Mouse (Mus musculus) cerebellum, postnatal 10 days (tissue): ENCODE measurements around the gene Batf3.
A peak's percentile ranks its signal among the peaks of the same experiment; 100 is the strongest.

Experiments
- DNase-seq, 2 experiments: peaks; one replicate each; pipeline ENCODE4 v3.0.0; 2021; ENCODE audit warnings: mixed read lengths in 2 of 2

The Batf3 gene

DNA sequence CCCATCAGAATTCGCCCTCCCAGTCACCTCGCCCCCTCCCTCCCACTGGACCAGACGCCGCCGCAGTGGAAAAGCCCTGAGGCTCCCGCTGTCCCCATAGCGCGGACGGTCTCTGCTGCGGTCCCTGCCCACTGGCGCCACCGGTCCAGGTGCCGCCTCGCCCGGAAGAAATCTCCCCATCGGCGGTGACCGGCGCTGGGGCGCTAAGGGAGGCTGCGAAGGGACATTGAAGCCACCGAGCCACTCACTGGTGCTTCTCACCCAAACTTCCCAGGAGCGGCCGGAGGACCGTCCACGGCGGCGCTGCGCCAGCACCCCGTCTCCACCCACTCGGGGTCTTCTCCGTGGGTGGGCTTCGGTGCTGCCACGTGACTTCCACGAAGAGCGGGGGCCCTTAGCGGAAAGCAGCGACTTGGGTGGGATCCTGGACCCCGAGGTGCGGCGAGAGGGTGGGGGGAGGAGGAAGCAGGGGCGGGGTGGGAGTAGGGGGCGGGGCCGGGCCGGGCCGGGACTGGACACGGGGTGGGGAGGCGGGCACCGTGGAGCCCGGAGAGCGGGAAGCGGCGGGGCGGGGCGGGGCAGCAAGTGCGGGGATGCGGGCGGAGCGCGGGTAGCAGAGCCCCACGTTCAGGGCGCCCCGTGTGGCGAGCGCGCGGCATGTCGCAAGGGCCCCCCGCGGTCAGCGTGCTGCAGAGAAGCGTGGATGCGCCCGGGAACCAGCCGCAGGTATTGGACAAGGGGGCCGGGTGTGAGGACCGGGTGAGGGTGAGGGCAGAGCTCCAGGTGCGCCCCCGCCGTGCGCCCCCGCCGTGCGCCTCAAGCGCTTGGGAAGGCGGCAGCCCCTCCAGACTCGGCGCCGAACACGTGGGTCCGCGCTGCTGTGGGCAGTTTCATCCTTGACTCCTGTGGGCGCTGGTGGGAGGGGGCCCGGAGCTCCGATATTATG is at the start of gene Batf3:
Batf3 (plus strand) TSS at position 46 of the 946 bp plus-strand sequence.
- peak; percentile 70 to 71 for DNase-seq

DNA sequence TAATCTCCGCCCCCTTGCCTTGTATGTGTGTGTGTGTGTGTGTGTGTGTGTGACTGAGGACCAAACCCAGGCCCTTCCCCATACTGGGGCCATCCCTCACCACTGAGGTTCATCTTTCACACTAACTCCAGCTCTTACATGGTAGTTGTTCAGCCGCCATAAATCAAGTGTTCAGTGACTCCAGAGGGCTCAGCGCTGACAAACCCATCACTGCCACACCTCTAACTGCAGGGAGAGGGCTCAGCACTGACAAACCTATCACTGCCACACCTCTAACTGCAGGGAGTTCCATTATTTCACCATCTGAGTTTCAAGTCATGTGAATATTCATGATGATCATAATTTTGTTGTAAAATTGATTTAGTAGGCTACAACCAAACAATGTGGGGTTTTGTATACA is 44.1 kb upstream of the Batf3 start:
- no peak for DNase-seq

DNA sequence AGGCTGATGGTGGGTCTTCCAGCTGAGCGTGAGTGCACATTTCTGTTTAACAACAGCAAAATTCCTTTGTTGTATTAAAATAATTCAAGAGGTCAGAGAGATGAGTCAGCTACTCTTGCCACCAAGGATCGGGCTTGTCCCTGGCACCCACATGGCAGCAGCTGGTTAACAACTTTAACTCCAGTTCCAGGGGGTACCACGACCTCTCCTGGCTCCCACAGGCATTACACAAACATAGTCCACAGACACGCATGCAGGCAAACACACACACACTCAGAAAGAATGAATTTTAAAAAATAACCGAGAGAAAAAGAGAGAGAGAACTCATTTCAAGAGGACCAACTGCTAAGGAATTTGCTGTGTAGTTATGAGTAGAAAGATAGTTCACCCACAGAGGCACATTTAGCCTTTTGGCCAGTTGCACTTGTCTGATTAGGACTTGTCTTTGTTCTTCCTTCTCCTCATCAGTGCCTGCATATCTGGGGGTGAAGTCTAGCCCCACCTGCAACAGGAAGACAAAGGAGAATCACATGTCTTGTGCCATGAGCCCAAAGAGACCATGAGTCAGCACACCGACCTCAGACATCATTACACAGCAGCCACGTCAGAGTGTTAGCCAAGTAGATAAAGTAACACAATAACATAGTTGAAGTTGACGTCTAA is 42.6 kb upstream of the Batf3 start:
- peak; percentile 23 to 30 for DNase-seq

DNA sequence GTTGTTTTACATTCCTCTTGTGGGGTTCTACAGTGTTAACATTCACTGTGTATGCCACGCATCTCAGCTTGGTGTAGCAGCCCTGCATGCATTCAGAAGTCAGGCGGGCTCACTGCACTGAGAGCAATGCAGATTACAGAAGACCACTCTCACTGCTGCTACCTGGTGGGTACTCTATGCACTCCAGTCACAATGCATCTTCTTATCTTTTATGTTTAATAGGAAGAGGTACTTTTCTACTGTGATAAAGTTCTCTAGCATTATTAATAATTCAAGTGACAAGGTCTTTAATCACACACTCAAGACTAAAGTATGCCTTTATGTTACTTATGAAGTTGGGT is 42.1 kb upstream of the Batf3 start:
- no peak for DNase-seq

DNA sequence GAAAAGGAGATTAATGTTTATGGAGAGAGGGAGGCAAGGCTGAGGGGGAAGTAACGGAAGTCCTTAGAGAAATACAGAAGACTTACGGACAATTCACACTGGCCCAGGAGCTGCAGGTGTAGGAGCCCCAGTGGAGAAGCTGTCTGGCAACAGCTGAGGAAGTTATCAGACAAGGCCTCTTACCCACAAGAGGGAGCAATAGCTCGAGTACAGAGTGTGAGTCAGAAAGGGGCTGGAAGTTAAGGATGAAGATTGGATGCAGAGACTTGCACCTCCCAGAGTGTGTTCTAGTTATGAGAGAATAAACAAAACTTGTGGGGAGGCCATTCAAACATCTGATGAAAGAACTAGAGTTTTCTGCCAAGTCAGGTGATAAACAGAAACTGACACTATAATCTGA is 40.2 kb upstream of the Batf3 start:
- no peak for DNase-seq

DNA sequence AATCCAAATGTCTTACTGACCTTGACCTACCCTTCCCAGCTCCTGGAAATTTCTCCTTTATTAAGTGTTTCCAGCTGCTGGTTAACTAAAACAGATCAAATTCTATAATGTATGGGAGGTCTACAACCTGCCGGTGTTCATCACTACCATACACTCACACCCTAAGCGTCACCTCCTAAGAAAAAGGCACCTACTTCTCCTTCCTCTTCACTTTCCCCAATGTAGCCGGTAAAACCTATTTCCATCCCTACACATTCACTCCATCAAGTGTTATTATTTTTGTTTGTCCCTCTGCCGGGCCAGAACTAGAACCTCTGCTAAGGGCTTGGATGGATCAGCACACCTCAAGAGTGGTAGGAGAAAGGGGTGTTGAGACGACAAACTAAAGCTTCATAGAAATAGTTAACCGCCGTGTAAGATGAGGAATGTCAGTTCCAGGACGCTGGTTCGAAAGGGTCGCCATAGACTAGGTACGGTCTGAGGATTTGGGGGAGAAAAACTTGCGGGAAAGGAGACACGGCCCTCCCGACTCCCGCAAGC is 35.3 kb upstream of the Batf3 start:
- no peak for DNase-seq

DNA sequence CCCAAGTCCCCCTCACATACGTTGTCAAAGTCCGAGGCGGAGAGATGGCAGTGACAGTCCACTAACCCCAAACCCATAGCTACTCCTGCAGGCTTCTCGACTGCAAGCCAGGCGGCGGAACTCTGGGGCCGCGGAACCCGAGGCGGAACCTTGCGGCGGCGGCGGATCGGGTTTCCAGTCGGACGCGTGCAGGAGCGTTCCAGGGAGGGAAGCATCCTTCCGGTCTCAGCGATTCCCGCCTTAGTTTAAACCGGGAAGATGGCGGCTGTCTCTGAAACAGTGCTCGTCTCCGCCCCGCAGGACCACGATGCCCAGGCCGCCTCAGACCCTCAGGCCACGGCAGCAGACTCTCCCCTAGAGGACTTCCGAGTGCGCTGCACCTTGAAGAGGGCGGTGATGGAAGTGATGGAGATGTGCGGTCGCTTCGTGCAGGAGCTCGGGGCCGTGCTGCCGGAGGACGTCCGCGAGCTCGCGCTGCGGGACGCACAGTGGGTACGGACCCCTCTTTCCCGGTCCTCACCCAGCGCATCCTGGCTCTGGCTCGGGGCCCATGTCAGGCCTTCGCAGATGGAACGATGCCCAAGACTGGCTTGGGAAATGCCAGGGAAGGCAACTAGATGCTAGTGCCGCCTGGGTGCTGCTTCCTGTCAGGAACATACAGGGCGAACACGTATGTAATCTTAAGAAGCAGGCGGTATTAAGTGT is 34.7 kb upstream of the Batf3 start, which contains the start of the genes Tatdn3 and Nsl1:
Tatdn3 (minus strand) TSS at position 152 of the 705 bp plus-strand sequence.
Nsl1 (plus strand) TSS at position 232 of the 705 bp plus-strand sequence.
- DNase-seq, result peak; percentile 95 to 96

DNA sequence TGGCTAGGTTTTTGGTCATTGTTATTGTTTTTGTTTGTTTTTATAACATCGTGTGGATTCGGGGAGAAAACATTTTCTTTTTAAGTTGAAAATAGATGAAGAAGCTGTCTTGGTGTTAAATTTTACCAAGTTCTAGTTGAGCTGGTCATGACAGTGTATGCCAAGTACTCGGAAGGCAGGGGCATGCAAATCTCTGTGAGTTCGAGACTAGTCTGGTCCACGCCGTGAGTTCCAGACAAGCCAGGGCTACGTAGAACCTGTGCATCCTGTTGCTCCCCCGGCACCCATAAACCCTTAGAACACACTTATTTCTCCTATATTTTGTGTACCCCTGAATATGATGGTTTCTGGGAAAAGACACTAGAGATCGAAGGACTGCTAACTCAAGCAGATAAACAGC is 33.9 kb upstream of the Batf3 start:
- no peak for DNase-seq

DNA sequence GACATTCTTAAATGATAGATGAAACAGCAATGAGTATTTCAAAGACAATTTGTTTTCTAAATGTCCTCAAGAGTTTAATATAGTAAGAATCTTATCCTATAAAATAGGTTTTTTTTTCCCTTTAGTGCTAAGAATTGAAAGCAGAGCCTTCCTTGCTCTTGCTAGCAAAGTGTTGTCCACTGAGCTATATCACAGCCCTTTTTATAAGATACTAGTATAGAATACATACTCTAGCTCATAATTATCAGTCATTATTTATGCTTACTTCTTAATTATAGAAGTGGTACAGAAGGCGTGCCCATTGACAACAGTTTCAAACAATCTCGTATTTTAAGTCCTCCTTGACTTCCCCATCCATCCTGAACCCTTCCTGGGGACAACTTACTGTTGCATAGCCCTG is 33.1 kb upstream of the Batf3 start:
- DNase-seq, result no peak

DNA sequence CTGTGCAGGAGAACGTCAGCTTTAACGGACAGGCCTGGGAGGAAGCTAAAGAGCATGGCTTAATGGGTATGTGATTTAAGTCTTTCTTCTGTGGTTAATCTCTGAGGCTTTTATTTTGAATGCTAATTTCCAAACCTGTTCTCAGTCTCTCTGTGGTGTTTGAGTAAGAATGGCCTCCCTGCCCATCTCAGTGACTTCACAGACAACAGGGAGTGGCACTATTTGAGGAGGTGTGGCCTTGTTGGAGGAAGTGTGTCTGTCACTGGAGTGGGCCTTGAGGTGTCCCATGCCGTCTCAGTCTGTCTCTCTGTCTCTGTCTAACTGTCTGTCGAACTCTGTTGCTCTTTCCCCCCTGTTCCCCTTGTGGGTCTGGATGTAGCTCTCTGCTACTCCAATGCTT is 32.5 kb upstream of the Batf3 start:
- no peak for DNase-seq

DNA sequence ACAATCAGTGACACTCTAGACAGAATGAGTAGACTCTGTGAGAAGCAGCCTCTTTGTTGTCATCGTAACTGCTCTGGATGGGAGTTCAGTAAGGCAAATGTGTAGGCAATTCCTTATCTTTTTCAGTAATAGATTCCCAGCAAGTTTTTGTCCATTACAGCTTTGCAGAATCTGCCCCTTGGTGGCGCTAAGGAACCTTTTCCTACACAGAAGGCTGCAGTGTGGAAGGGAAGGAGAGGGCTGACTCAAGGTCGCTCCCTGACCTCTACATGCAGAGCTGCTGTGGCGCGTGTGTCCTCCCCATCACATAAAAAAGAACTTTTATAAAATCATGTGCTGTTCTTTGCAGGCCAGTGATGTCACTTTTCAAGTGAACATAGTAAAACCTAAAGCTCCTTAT is 29.3 kb upstream of the Batf3 start:
- DNase-seq, result peak; percentile 30 to 32

DNA sequence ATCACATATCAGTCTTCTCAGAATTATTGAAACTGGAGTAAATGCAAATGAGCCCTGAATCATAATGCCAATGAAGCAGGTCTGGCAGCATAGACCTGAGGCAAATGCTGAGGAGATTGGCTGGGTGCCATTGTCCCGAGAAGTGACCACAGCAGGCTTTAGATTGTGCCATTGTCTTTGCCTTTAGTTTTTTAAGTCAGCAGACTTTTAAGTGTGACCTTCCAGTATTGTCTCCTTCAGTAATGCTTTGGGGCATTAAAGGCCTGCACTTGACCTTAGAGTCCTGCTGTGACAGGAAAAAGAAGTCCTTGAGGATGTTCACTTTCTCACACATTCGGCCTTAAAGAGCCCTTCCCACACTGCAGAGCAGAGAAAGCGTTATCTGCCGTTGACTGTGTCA is 27.4 kb upstream of the Batf3 start:
- no peak for DNase-seq

DNA sequence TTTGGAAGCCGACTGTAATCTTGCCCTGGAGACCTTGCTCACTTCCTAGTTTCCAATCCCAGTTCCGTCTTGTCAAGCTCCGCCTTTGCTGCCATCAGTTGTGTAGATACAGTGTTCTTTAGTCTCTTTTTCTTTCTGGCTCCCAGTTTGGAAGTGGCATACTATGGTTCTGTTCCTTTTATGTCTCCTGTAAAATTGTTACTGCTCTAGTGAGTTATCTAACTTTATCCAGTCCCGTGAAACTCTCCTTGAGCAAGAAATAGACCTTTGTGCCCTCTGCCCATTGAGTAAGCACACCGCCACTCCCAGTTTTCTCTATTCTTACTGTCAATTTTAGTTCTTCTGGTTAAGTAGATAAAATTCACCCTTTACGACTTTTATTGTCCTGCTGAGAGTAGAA is 26.0 kb upstream of the Batf3 start:
- DNase-seq, result no peak

DNA sequence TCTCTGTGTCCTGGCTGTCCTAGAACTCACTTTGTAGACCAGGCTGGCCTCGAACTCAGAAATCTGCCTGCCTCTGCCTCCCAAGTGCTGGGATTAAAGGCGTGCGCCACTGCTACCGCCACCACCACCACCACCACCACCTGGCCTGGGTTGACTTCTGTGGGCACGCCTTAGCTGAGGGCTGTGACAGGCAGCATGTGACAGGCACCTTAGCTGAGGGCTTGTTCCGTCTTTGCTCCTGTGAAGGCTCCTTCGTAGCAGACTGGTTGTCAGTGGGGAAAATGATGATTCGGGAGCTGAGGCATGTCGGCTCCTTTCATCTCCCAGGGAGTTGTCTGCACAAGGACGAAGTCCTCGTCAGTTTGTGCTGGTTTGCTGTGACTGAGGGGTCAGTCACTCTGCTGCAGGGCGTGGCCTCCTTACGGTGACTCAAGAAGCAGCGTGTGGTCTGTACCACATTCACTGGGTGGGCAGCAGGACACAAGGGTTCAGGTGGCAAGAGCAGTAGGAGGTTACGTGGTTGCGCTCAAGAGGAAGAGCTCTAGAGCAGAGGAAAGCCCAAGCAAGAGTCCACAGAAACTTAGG is 25.2 kb upstream of the Batf3 start:
- no peak for DNase-seq

DNA sequence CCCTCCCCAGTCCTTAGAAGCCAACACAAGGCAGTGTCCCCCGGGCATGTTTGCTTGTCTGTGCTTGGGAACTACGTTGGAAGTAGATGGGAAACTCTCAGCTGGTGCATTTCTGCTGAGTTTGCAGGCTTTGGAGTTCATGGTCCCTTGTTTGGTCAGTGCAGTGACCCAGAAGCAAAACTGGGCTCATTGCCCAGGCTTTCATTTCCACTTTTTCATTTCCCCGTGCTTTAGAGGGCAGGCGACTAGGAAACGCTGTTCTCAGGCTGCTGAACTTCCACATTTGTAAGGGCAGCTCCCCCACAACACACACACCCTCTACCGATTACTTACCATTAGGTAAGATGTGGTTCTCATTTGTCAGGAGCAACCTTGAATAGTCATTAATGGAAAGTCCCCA is 24.6 kb upstream of the Batf3 start:
- DNase-seq, result no peak

DNA sequence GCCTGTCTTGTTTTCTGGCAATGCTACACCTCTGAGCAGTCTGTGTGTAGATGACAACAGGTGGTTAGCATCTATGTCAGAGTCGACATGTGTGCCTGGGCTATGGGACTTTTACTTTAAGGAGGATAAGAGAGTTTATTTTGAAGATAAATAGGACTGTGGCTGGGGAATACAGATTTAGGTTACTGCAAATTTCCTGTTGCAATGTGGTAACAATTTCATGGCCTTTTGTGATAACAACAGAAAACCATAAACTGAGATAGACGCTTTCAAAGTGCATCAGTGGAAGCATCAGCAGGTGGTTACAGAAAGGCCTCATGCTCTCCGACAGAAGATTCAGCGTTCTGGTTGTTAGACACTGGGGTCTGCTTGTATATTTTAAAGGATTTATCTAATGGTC is 24.2 kb upstream of the Batf3 start:
- DNase-seq, result no peak

DNA sequence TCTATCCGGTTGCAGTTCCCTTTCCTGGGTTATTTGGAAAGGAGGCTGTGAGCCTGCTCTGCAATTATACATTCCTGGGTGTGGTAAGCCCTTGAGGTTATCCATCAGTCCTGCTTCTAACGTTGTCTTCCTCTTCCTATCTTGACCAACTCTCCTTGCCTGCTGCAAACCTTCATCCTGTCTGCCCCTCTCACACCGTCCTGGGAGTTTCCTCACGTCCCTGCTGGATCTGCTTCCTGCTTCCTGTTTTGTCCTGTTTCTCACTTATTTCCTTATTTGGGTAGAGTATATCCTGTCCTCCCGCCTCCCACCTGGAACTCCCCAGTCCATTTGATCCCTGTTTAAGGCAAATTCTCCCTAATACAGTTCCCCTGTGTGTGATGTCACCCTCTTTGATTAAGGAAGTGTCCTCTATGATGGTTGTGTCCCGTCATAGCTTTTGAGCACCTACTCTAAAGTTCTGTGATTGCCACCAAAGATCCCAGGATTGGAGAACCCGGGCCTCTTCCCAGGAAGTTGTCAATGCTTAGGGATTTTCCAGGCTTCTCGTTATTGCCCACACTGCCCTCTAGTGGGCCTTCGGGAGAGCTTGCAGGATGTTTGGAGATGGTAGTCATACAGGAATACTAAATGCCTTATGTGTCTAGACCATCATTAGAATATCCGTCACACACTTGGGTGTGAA is 22.3 kb upstream of the Batf3 start:
- DNase-seq, result peak; percentile 74 to 78

DNA sequence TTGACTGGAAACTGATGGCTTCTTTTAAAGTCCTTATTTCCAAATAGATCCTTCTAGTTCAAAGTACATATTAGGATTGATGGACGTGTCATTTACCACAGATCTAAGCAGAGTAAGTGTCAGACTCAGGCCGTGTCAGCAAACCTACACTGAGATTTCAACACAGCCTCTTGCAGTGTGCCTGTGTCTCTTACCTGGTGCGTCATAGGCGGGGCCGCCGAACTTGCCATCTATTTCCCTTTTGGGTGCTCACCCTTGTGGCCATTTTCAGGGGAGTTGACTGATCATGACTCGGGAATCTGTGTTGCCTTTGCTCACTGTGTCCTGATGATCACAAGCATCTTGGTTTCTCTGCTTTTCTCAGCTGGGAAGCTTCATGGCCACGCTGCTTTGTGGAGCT is 14.4 kb upstream of the Batf3 start:
- no peak for DNase-seq

DNA sequence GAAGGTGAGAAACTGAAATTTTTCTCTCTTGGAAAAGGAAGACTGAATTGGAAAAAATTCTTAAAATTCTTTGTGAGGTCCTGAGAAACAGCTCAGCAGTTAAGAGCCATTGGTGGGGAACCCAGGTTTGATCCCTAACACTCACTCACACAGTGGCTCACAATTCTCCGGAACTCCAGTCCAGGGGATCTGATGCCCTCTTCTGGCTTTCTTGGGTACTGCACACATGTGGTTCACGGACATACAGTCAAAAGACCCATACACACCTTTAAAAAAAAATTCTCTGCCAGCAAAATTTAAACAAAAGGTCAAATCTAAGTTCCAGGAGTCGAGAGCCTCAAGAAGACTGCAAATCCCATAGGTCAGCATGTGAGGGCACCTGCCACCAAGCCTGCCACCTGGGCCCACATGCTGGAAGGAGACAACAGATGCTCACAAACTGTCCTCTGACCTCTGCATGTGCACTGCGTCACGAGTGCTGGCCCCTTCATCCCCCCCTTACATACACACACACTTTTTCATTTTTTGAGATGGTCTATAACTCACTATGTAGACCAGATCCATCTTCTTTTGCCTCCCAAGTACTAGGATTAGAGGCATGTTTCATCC is 12.6 kb upstream of the Batf3 start:
- peak; percentile 76 to 85 for DNase-seq

DNA sequence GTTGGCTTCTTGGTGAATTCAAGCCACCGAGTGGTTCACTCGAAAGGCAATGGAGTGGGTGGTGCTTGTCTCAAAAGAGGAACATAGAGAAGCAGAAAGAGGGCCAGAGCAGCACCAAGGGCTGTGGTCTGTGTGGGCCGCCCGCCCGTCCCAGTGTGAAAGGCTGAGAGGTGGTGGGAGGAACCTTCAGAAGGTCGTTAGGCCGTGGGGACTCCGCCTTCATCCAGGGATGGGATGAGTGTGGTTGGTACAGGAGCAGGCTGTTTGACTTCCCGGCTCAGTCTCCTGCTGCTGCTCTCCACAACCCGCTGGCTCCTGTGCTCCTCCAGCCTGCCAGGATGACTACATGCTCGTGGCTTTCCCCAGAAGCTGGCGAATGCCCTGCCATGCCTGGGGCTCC is 12.1 kb upstream of the Batf3 start:
- DNase-seq, result no peak

DNA sequence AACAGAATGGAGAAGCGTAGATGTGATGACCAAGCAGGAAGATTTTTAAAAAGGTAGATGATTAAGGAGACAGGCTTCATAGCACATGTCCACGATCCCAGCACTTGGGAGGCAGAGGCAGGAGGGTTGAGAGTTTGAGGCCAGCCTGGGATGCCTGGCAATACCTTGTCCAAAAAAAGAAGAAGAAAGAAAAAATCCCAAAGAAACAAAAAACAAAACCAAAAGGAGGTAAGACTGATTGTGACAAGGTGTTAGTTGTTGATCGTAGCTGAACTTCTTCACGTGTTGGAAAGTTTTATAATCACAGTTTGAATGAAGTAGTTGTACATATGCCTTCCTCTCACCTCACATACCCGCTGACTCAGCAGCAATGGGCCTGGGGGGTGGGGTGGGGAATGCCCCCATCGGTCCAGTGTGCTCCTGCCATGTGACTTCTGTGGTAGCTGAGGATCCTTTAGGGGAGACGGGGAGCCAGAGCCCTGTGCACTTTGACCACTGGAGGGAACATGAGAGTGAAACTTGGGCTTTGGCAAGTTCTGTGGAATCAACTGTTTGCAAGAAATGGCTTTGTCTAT is 11.3 kb upstream of the Batf3 start:
- no peak for DNase-seq
